Mouse (Mus musculus) right cerebral cortex, adult 2 months (tissue): Measurements from ENCODE around the gene Slc13a2.

Source experiments
- DNase-seq, 2 experiments: peaks; one replicate each; pipeline ENCODE4 v3.0.0; 2021 to 2022; ENCODE audit warnings: low spot score in 2 of 2

The Slc13a2 gene

GRCm38 (mm10) chr11:78392728-78393127, 29.3 kb downstream of the Slc13a2 start:
- DNase-seq = no peak

DNA sequence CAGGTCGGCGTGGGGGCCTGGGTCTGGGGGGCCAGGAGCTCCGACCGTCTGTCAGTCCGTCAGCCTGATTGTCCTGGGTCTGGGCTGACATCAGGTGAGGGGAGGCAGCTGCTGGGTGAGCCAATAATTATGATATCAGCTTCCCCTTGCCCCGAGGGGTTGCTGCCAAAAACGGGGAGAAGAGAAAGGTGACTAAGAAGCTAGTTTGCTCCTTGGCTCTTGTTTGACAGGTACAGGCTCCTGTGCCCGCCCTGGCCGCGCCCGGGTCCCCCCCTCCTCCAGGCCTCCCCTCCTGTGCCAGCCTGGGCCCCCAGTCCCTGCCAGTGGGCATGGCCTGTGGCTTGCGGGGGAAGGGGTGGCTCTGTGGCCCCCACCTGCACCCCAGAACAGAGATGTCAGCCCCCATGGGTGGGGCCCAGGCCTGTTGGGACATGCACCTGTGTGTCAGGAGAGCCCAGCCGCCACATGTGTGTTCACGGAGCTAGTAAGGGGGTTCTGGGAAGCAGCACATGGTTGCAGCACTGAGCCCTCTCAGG, 35.4 kb downstream of the Slc13a2 start, which contains the start of gene Foxn1:
Foxn1 (minus strand) TSS at position 51 of the 536 bp plus-strand sequence.
- no peak for DNase-seq

GRCm38 (mm10) chr11:78385776-78386175, 36.2 kb downstream of the Slc13a2 start:
- DNase-seq = no peak

GRCm38 (mm10) chr11:78382701-78383100, 39.3 kb downstream of the Slc13a2 start:
- DNase-seq = no peak

DNA sequence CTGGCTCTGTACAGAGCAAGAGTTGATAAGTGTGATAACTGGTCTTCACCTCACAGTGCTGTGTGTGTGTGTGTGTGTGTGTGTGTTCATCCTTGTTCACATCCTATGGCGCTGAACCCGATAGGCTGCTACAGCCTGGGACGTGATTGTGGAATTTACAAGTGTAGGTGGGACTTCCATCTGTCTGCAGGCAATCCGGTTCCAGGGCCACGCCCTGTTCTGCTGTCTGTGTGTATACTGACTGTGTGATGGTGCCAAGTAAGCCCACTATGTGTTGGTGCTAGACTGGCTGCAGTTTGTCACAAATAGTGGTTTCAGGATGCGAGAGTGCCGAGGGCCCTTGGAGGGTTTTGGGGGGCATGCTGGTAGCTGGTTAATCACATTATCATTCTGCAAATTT, 39.7 kb downstream of the Slc13a2 start:
- DNase-seq = no peak

DNA sequence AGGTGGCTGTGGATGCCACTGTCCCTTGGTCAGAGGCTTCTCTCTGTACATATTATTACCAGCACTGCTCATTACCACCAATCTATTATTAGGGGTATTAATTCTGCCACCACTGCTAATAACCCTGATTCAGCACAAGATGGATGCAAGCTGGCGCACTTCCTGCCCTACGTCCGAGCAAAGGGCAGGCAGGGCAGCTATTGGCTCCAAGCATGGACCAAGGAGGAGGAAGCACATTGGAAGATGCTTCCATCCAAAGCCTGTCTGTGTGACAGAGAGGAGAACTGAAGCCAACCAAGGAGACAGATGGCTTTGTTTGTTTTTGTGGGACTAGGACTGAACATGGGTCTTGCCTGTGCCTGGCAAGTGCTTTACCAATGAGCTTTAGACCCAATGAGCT, 41.0 kb downstream of the Slc13a2 start:
- DNase-seq = no peak

DNA sequence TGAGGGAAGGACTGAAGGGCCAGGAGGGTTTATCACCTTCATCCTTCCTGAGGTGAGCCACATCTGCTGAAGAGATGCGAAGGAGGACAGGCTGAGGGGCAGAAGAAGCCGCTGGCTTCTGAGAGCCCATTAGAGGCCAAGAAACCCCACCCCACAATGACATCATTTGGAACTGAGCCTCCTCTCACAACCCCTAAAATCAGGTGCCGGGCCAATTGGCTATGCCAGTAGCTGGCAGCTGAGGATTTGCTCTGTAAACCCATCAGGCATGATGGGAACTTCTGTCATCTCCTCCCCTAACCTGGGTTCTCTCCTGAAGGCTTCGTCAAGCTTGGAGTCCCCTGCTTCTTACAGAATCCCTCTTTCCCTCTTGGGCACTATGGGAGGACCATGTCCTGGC, 41.7 kb downstream of the Slc13a2 start:
- DNase-seq = no peak

- DNase-seq = no peak
Measured at GRCm38 (mm10) chr11:78377549-78378159, 44.4 kb downstream of the Slc13a2 start.

DNA sequence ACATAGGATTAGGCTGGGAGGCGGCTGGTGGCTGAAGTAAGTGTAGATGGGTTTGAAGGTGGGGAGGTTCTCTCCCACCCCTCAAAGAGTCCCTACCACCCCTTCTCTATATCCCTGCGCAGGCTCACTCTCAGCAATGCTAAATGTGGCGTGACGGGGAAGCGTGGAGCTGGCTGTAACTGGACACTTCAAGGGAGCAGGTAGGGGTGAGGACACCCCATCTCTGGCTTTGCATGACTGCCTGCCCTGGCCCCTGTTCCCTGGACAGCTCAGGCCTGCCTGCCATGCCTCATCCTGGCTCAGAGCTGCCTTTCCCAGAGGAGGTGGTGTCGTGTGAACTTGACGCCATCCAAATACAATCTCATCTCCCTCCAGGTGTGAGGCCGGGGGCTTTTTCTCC, 47.9 kb downstream of the Slc13a2 start:
- DNase-seq = no peak

DNA sequence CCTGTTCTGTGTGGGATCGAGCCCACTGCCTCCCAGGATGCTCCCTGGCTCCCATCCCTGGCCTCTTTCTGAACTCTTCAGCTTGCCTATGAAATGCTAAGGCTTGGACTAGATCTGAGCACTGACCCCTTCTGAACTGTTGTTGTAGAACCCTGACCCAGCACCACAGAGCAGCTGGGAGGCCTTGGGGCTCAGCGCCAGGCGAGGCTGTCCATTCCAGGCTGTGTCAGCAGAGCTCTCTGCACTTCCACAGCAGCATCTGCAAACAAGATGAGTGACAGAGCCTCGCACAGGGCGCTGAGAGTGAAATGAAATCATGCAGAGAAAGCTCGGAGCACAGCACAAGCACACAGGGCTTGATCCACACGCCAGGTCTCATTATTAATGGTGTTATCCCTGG, 49.4 kb downstream of the Slc13a2 start:
- no peak for DNase-seq

DNA sequence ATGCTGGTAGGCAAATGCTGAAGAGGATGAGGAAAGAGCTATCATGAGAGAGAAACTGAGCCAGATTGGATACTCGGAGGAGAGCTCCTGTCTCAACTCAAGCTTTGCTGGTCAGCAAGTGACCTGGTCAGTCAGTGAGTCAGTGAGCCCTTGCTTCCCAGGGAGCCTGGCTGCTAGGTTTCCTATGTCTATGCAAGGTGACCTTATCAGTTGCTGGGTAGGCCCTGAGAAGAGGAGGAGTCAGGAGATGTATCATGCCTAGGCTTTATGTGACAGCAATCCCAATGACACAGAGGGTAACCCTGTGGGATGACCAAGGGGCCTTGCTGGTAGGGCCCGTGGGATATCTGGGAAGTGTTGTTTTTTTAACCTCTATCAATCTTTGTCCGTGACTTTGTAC, 49.9 kb downstream of the Slc13a2 start:
- DNase-seq = no peak

DNA sequence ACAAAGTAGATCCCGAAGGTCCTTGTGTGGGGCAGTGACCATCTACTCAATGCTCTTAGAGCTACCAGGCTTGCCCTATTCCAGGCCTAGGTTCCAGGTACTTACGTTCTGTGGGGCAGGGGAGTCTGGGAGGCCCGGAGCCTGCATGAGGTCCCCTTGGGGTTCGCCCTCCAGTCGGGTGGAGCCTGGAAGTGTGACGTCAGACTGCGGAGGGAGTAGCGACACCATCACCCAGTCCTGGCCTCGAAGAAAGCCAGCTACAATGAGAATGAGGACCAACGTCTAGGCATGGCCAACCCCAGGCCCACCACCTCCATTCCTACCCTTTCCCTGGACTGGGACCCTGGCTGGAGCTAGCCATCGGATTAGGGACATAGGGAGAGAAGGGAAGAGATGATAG, 50.3 kb downstream of the Slc13a2 start:
- no peak for DNase-seq

- DNase-seq = no peak
Measured at GRCm38 (mm10) chr11:78370389-78370788, 51.6 kb downstream of the Slc13a2 start.

GRCm38 (mm10) chr11:78367456-78368225, 54.4 kb downstream of the Slc13a2 start:
- DNase-seq = no peak

- DNase-seq = no peak
Measured at GRCm38 (mm10) chr11:78364103-78364502, 57.9 kb downstream of the Slc13a2 start.

- DNase-seq = no peak
Measured at GRCm38 (mm10) chr11:78363309-78364007, 58.6 kb downstream of the Slc13a2 start.

DNA sequence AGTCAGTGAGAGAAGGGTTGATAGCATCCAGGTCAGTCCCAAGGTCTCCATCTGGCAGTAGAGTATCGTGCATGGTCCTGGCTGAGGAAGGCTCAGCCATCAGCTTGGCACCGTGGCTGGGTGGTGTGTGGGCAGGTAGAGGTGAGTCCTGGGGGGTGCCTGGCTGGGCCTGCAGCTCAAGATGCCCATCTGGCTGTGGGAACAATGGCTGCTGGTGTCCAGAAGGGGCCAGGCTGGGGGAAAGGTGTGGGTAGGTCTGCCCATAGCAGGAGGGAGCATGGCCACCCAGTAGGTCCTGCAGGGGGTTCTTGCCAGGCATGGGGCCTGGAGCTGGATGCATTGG, 61.3 kb downstream of the Slc13a2 start:
- DNase-seq = no peak

- peak; percentile 77 to 78 for DNase-seq
Measured at GRCm38 (mm10) chr11:78360125-78360788, 61.8 kb downstream of the Slc13a2 start.

- DNase-seq = no peak
Measured at GRCm38 (mm10) chr11:78358330-78359007, 63.5 kb downstream of the Slc13a2 start.

DNA sequence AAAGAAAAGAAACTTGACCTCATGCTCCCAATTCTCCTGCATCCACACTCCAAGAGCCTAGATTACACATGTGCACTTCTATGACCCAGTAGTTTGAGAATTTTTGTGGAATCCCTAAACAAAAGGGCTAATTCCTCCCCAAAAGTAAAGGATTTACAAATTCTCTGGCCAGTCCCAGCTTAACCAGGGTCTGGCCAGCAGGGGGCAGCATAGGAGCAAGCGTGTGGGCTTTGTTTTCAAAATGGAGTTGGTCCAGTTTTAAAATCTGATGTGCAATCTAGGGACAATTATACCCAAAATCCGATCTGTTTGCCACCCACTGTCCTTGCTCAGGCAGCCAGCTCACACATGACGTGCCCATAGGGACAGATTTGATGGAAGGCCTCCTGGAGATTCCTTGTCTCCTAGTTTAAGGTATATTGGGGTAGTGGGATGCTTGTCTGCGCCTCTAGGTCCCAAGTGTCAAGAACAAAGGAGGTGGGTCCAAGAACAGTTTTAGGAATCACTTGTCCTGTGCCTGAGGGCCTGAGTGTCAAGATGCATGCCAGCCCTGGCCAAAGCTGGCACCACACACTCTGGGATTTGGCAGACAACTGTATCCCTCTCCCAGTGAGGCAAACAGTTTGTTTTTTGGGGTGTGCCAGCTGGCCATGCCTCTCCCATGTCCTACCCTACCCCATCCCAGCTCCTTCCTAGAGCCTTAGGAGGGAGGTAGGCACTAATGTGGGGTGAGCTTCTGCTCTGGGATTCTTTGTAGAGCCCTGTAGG, 66.4 kb downstream of the Slc13a2 start:
- peak; percentile 52 to 79 for DNase-seq

DNA sequence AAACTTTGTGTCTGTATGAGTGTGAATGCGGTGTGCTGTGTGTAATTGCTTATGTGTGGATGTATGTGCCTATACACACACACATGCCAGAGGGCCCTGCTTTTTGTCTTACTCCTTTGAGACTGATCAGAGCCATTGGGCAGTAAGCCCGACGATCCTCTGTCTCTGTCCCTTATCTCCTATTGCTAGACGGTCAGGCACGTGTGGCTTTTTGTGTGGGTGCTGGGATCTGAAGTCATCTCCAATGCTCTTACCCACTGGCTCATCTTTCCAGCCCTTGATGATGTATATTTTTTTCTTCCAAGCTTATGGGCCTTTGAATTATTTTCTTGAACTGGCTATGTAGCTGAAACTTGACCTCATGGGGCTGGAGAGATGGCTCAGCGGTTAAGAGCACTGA, 67.1 kb downstream of the Slc13a2 start:
- no peak for DNase-seq
